Mouse (Mus musculus) gastrocnemius, adult 2 months (tissue): ENCODE measurements at regions not wholly inside any gene's neighbourhood (a gene's known extent, or its start where the extent isn't known, plus 50 kb on each side); places are given as distances from the start of the nearest gene placed in this dataset.
A peak's percentile ranks its signal among the peaks of the same experiment; 100 is the strongest.

Experiments used
- DNase-seq: peaks from one replicate; pipeline ENCODE4 v3.0.0; 2022
- H3K27ac ChIP-seq: fragments of 200-600 bp; 2 replicates; pipeline ENCODE4 v1.8.1; 2022; ENCODE audit warnings: mild to moderate bottlenecking
- H3K4me3 ChIP-seq: fragments of 200-600 bp; 2 replicates; pipeline ENCODE4 v1.8.1; 2022; ENCODE audit warnings: mild to moderate bottlenecking, moderate library complexity
- CTCF ChIP-seq: fragments of 200-600 bp; IDR thresholded peaks from 2 replicates; pipeline ENCODE4 v1.8.1; 2022; ENCODE audit warnings: antibody characterized with exemption, mild to moderate bottlenecking, moderate library complexity
- intact Hi-C: fragments of 180-260 bp; cut with DNase I; formaldehyde crosslinking; loops from one replicate; pipeline ENCODE4 v1.15.1; 2025

DNA sequence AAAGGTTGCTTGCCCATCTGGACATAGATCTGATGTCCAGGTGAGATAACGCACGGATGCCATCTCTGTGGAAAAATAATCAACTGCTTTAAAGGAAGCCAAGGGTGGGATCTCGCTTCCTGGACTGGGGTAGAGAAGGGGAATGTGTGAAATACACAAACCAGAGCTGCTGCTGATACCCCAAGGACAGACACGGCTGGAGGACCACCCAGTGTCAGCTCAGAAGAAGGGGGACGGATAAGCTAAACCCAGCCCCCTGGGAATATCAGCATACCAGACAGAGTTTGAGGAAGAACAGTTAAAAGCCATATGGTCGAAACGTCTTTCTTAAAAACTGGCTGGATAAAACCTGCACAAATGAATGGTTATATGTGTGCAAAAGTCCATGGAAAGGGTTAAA is 202.8 kb upstream of the Klf3 start:
- H3K4me3 ChIP-seq, result peak overlapping the region; percentile 63
- no peak for DNase-seq
- intact Hi-C loops, result no loop called here
- TF ChIP-seq CTCF, result no peak
- peak overlapping the region; percentile 70 for H3K27ac ChIP-seq

DNA sequence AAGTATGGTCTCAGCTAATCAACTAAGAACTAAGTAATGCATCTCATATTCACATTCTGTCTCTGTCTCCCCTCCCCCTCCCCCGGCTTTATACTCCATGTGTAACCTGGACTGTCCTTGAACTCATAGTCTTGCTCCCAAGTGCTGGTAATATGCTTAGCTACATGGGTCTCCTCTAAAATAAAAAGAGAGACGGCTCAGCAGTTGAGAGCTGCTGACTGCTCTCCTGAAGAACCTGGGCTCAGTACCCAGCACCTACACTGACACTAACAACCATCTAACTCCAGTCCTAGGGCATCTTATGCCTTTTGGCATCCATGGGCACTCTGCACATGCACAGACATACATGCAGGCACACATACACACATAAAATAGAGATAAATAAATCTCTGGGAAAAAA is 202.4 kb upstream of the Klf3 start:
- peak overlapping the region; percentile 2; the same call in 1 of the 2 replicates for H3K27ac ChIP-seq
- intact Hi-C loops, result no loop called here

DNA sequence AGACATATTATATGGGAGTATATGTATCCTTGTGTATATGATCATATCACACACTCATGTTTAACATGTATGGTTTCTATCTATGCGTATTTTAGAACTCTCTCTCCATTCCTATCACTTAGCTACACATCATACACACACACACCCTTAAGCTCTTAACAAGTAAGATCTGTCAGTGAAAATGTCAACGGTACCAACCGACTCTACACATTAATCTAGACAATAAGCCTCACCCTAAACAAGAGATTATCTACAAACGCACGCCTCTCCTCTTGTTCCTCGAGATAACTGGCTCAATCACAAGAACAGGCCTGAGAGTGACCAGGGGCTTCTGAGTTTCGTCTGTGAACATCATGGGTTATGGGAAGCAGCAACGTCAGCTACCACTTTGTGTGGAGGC is 201.9 kb upstream of the Klf3 start:
- no peak for TF ChIP-seq CTCF
- H3K4me3 ChIP-seq, result no peak overlapping the region
- DNase-seq, result no peak
- H3K27ac ChIP-seq, result no peak overlapping the region
- intact Hi-C loops, result no loop called here

More for the DNA sequence above, 202.4 kb upstream of the Klf3 start:
- H3K4me3 ChIP-seq, result no peak overlapping the region
- TF ChIP-seq CTCF, result no peak
- no peak for DNase-seq

DNA sequence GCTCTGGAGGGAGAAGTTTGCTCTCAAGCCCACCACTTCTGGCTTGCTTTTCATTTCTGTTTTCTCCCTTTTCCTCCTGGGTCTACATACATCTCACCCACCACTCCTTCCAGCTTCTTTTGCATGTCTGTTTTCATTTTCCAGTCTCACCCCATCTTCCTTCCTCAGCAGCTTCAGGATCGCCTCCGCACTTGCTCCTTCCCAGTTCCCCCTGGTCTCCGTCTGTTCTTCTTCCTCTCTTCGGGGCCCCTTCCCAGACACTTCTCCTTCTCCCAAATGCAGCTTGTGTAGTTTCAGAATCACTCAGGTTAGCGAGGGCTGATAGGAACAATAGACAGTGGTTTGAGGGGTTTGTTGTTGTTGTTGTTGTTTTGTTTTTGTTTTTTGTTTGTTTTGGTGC is 201.4 kb upstream of the Klf3 start:
- TF ChIP-seq CTCF, result no peak
- Histone ChIP-seq H3K27ac (no peak overlapping the region), H3K4me3 (no peak overlapping the region)
- no peak for DNase-seq
- intact Hi-C loops, result no loop called here

DNA sequence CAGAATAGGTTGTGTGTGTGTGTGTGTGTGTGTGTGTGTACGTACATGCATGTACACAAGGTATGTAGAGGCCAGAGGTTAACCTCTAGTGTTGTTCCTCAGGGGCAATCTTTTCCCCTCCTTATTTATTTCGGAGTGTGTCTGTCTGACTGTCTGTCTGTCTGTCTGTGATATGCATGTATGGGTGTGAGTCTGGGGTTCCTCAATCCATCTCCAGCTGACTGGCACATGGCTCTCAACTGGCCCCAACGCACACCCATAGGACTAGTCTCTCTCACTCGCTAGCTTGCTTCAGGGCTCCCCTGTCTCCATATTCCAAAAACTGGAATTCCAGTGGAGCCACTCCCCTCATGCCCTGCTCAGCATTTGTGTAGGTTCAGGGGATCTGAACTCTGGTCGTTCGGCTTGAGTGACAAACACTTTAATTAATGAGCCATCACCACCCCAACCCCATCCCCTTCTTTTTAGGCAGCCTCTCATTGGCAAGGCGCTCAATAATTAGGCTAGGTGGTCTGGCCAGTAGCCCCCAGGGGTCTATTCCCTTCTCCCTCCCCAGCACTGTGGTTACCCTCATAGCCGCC is 200.7 kb upstream of the Klf3 start:
- no peak for DNase-seq
- H3K27ac ChIP-seq, result no peak overlapping the region
- no peak overlapping the region for H3K4me3 ChIP-seq
- TF ChIP-seq CTCF, result no peak
- intact Hi-C loops, result no loop called here

DNA sequence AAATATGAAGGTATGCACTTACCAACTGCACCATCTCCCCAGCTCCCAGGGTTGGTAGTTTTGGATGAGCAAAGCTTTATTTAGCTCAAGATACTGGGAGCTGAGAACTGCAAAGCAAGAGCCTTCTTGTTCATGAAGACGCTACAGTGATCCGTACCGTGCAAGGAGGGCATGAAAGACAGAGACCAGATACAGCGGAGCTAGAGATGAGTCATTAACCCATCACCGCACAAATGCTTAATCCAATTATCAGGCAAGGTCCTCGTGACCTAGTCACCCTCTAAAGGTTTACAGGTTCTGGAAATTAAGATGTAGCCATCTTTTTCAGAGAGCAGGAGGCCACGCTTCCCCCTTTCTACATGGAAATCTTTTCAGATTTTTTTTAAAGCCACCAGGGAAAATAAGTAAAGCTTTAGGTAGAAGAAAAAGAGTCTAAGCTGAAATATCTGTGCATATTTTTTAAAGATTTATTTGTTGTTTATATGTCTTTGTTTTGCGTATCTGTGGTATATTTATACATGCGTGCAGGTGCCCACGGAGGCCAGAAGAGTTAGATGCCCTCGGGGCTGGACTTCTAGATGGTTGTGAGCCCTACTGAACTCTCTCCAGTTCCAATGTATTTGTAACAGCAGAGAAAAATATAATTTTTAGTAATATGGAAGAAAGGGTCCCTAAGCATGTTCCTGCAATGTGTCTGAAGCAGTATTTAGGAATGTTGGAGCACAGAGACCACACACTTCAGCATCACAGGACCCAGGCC is 200.0 kb upstream of the Klf3 start:
- TF ChIP-seq CTCF, result no peak
- Histone ChIP-seq H3K27ac (no peak overlapping the region), H3K4me3 (no peak overlapping the region)
- intact Hi-C loops, result no loop called here
- DNase-seq, result no peak

DNA sequence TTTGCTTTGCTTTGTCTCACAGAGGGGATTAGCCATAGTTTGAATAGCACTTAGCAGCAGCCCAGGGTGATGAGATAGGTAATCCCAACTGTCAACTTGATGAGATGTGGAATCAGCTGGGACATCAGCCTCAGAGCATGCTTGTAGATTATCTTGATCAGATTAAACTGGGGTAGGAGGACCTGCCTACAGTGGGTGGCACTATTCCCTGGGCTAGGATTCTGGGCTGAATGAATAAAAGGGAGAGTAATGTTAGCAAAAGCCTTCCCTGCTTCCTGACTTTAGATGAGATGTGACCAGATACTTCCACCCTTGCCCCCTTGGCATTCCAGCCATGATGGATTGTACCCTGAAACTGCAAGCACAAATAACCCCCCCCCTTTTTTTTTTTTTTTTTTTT is 198.0 kb upstream of the Klf3 start:
- TF ChIP-seq CTCF, result no peak
- intact Hi-C loops, result no loop called here
- no peak for DNase-seq
- H3K27ac ChIP-seq, result no peak overlapping the region
- H3K4me3 ChIP-seq, result no peak overlapping the region

DNA sequence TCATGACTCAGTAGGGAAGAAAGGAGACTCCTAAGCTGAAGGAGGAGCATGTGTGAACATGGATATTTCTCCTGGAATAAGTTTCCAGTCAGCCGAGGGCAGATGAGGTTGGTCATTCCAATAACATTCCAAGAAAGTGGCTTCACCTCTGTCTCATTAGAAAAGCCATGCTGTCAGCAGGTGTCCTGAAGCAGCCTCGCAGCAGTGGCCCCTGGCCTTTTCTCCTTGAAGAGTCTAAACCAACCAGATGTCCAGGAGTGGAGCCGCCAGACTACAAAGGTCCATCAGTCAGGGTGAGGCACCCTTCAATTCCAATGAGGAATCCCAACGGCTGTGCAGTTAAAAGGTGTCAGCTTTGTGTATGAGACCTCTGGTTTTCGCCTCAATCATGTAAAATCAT is 197.2 kb upstream of the Klf3 start:
- no peak overlapping the region for H3K4me3 ChIP-seq
- TF ChIP-seq CTCF, result no peak
- no peak for DNase-seq
- intact Hi-C loops, result no loop called here
- H3K27ac ChIP-seq, result no peak overlapping the region

DNA sequence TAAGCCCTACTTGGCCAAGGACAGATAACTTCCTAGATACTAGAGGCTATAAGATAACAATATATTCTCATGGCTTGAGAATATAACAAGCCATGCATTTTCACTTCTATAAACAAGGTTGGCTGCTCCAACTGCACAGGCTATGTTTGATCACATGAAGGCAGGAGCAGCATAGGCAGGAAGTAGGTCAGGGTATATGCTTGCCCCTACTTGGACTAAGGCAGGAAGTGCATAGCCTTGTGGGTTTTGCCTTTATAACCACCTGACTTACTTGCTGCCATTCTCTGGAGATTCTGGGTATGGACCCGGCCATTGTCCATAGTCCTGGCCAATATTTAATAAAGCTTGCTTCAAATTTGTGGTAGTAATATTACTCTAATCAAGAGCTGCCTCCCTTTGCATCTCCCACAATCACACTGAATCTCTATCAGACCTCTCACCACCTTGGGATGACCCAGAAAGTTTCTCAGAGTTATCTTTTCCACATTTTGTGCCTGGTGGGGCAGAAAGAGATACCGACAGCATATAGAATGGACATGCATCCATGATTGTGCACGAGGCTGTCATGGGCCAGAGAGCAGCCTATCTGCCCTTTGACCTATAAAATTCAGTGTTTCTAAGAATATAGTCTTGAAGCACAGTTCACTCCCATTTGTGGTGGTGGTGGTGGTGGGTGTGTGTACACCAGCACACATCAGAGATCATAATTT is 193.7 kb upstream of the Klf3 start:
- no peak for DNase-seq
- intact Hi-C loops, result no loop called here
- TF ChIP-seq CTCF, result no peak
- no peak overlapping the region for H3K4me3 ChIP-seq
- H3K27ac ChIP-seq, result peak overlapping the region; percentile 67

DNA sequence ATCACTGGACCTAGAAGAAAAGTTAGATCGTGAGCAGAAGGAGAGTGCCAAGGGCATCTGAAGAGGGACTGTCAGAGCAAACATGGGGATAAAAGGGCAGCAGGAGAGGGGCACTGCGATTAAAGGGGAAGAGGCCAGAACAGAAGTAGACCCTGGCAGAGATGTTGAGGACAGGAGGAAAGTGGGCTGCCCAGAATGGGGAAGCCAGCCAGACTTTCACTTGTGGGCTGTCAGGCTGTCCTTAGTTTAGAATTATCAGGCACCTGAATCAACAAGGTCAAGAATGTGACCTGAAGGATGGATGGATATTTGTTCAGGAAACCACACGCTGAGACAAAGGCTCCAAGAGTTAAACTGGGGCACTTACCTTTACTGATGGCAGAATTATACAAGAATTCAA is 193.0 kb upstream of the Klf3 start:
- H3K27ac ChIP-seq, result peak overlapping the region; percentile 67
- peak overlapping the region; percentile 16; the same call in 1 of the 2 replicates for H3K4me3 ChIP-seq
- no peak for TF ChIP-seq CTCF
- DNase-seq, result no peak
- intact Hi-C loops, result no loop called here

DNA sequence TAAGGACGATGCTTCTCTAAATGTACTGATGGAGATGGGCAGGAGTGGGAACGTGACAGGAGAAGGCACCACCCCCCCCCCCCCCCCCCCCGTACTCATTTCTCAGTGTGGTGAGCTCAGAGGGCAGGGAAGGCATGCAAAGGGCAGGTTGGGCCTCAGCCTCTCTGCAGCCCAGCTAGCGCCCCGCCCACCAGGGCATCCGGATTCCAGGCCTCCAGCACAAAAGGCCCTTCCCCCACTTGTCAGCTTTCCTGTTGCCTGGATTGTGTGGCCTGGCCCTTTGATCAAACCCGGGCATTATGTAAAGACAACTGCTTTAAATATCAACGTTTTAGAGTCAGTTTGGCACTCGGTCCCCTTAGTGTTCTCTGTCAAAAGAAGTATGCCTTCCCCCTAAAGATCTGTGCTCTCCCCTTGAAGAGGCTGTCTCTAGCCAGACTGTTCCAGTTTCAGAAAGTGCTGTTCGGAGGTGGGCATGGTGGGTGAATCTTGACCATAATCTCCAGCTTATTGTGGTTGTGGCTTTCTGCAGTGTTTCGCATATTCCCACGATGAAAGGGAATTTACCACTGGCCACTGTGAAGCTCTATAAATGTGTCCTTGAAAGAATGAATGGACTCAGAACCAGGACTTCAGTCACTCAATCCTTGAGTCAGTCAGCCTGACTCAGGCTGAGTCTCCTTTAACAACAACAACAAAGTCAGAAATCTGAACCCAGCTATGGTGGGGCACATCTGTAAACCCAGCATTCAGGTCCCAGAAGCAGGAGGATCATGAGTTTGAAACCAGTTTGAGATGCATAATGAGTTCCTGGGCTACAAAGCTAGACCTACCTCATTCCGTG is 192.4 kb upstream of the Klf3 start:
- Histone ChIP-seq H3K4me3 (peak overlapping the region; percentile 16; the same call in 1 of the 2 replicates), H3K27ac (peak overlapping the region; percentile 76)
- TF ChIP-seq CTCF, result no peak
- DNase-seq, result peak; percentile 64
- intact Hi-C loops, result no loop called here

DNA sequence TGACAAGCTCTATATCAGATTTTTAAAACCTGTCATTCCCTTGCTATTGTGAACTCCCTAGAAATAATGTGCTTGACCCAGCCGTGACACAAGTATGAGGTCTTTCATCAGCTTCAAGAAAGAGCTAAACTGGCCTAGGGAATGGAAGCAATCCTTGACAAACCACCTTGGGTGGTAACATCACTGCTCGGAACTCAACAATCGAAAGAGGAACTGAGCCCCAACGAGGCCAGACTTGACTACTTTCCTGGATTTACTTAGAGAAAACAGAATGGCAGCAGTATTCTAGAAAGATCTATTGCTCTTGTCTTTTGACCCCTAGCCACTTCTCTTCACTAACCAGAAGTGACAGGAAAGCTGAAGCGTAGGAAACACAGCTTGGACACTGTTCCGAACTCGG is 191.2 kb upstream of the Klf3 start:
- intact Hi-C loops, result no loop called here
- no peak for DNase-seq
- TF ChIP-seq CTCF, result no peak
- no peak overlapping the region for H3K27ac ChIP-seq
- H3K4me3 ChIP-seq, result no peak overlapping the region

DNA sequence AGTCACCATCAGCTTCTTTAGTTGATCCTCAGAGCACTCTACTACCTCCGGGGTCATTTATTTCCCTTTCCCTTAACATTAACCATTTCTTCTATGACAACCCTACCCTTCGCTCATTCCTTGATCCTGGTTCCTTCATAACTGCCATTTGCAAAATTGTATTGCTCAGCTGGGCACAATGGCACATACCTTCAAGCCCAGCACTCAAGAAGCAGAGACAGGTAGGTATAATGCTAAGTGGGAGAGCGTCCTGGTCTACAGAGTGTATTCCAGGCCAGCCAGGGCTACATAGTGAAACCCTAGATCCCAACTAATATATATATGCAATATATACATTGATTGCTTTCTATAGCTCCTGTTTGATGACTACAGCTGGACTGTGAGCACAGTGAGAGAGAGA is 189.5 kb upstream of the Klf3 start:
- no peak overlapping the region for H3K27ac ChIP-seq
- TF ChIP-seq CTCF, result no peak
- DNase-seq, result no peak
- intact Hi-C loops, result no loop called here
- H3K4me3 ChIP-seq, result no peak overlapping the region
